Mouse (Mus musculus) cerebellum, adult 11 months (tissue): ENCODE results near the gene Zfp94.
"Not testable (repeated sequence)": the region's sequence is repeated elsewhere in the genome, so short reads cannot be mapped to it uniquely, and the experiment has no call there.

Experiments used
- DNase-seq: peaks from one replicate; pipeline ENCODE4 v3.0.0; 2022

The Zfp94 gene

GRCm38 (mm10) chr7:24315726-24316566 is 520 bp downstream of the Zfp94 start:
- DNase-seq, result peak; percentile 39

- DNase-seq, result no peak
These were observed 15.6 kb downstream of the Zfp94 start, which contains the start of gene Zfp61 for GRCm38 (mm10) chr7:24300771-24301282. TSS of gene Zfp61 (minus strand) at chr7:24301232.

DNA sequence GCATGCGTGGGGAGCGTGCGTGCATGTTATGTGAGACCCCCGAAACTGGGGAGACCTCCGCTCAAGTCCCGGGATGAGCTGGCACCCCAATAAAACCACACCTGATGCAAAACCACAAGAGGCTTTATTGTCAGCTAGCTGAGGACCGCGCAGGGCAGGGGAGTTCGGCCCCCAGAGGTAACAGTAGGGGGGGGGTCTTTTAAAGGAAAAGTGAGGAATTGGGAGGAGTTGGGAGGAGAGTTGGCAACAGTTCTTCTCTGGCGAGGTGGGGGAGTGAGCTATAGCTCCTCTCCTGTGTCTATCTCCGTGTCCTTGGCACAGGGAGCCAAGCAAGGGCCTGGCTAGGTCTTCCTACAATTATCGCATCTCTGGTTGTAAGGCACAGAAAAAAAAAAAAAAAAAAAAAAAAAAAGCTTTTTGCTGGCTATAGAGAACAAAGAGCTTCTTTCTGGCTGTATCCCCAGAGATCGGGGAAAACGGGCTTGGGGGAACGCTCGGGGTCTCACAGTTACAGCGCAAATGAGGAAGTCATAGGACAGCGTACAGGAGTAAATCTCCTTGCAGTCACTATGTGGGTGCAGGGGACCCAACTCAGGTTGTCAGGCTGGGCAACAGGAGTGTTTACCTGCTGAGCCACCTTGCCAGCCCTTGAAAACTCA is 16.5 kb downstream of the Zfp94 start:
- DNase-seq, result peak; percentile 43

GRCm38 (mm10) chr7:24298973-24299708 is 17.3 kb downstream of the Zfp94 start:
- peak; percentile 82 for DNase-seq

- peak; percentile 29 for DNase-seq
These were observed 17.9 kb downstream of the Zfp94 start for GRCm38 (mm10) chr7:24298635-24298972.

- DNase-seq, result no peak
These were observed 18.9 kb downstream of the Zfp94 start for GRCm38 (mm10) chr7:24297361-24298095.

- no peak for DNase-seq
These were observed 20.1 kb downstream of the Zfp94 start for GRCm38 (mm10) chr7:24296386-24296785.

DNA sequence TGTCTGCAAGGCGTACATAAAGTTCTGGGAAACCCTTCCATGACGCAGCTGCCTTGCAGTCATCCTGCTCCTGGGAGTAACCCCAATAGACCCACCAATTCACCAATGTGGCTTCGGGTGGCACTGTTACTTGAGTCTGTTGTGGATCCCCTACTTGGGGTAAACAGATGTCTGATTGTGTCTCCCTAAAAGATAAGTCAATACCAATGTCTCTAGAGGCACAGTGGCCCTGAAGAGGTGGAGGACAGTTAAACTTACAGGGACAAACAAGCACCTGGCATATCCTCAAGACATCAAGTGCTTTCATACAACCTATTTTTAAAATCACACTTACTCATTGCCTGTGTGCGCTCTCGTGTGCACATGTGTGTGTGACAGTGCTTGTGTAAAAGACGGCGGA is 21.1 kb downstream of the Zfp94 start:
- no peak for DNase-seq

DNA sequence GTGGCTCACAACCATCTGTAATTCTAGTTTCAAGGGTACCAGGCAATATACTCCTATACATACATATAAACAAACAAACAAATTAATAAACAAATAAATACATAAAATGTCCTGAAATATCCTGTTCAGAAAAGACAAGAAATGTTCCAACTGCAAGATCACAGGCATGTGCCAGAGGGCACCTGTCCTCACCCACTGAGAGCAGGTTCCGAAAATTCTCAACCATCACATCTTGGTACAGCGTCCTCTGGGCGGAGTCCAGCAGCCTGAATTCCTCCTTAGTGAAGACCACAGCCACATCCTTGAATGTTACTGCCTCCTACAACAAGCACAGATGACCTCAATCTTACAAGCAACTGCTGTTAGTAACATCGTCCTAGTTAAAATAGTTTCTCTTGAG is 21.7 kb downstream of the Zfp94 start:
- no peak for DNase-seq

DNA sequence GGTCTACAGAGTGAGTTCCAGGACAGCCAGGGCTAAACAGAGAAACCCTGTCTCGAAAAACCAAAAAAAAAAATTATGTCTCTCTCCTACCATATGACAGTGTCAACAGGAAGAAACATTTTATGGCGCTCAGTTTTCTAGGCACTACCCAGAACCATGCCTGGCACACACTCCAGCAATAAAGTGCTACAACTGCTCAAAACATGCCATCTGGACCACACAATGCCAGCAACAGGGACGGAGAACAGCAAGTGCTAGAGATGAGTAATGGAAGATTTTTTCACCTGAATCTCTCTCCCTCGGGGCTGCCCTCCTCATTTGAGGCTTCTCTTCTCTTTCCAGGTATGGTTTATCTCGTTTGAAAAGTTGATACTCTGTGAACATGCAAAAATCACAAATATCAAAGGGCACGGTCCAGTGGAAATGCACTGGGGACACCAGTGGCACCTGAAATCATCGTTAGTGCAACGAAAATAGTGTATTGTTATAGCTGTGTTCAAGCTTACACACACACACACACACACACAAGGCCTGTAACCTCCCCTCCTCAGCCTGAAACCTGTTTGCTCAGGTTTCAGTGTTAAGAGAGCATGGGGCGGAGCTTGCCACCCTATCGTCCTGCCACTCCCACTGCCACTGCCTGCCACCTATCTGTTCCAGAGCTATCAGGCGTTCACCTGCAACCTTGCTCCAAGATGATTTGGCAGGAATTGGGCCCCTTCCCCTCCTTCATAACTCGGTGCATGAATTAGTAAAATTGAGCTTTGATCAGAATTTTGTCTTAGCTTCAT is 23.2 kb downstream of the Zfp94 start:
- DNase-seq, result no peak

GRCm38 (mm10) chr7:24291387-24292090 is 24.9 kb downstream of the Zfp94 start:
- DNase-seq, result no peak

- DNase-seq, result no peak
These were observed 26.3 kb downstream of the Zfp94 start for GRCm38 (mm10) chr7:24290106-24290693.

GRCm38 (mm10) chr7:24288512-24288911 is 28.0 kb downstream of the Zfp94 start:
- DNase-seq, result no peak

DNA sequence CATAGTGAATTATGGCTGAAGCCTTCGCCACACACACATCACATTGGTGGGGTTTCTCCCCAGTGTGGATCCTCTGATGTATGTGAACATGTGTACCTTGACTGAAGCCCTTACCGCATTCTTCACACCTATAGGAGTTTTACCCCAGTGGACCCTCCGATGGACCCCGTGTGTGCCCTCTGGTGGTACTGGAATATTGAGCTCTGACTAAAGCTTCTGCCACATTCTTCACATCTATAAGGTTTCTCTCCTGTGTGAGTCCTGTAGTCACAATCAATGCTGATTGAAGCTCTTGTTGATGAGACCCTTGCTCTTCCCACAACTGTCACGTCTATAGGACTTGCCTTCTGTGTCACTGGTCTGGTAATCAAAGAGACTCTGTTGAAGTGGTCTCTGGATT is 28.8 kb downstream of the Zfp94 start:
- no peak for DNase-seq

GRCm38 (mm10) chr7:24286916-24287315 is 29.6 kb downstream of the Zfp94 start:
- no peak for DNase-seq

- no peak for DNase-seq
These were observed 30.4 kb downstream of the Zfp94 start for GRCm38 (mm10) chr7:24286090-24286489.

GRCm38 (mm10) chr7:24280858-24281145 is 35.7 kb downstream of the Zfp94 start:
- no peak for DNase-seq

DNA sequence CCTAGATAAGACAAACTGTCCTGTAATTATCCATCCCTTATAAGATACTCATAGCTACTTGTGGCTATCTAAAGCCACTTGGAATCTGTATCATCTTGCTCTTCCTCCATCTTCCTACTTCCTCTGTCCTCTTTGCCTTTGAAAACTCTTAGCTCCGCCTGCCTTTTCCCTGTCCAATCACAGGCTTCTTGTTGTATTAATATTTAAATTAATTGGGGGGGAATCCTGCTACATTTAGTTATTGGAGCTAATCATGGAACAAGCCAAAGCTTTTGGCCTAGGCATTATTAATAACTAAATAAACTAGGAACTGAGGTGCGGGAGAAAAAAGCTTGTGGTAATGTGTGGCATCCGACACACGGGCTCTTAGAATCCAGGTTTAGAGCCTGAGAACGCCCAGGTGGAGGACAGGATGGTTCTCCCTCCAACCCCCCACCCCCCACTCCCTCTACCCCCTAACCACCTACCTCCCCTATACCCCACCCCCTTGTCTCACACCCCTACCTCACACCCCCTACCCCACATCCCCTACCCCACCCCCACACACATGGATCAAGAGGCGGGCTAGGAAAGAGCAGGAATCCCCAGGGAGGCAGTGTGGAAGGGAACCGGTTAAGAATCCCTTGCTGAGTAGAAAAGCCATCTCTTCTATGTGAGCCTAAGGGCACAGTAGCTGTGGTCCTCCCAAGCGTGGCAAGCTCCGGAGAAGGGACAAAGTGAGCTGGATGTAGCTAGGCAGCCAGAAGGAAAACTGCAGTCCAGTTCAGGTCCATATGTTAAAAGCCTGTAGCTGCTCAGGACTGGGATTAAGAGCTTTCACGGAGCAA is 36.2 kb downstream of the Zfp94 start:
- no peak for DNase-seq

DNA sequence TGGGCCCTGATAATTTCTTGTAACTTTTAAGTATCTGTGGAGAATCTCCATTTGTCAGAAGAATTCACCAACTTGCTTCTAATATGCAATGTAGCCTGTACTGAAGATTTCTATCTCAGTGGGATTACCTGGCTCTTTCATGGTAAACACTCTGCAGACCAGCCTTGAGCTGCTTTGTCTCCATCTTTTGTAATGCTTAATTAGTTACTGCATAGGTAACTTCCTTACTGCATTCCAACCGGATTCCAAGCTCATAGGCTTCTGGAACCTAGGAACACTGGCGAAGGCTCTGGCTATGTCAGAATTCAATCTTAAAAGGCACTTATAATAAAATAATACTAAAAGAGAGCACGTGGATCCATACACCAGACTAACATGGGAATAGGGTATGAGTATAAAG is 37.7 kb downstream of the Zfp94 start:
- DNase-seq, result not testable (repeated sequence)

DNA sequence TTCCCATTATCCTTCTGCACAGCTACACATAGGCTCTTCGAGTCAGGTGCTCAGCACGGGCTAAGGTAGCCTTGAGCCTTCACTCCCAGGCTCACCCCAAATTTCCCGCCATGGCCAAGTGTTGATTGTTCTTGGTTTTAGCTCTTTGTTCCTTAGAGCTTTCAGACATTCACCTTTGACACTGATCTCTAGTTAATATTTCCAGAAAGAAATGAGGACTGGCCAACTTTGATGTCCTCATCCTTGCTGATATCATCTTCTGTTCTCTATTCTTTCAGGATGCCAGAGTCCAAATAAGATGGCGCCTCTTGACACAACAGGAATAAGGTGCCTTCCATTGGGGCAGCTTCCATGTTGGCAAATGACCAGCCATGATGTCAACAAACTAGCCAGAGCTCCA is 42.0 kb downstream of the Zfp94 start:
- no peak for DNase-seq
